Mouse (Mus musculus): ENCODE results near the gene Iba57. TPM values are rescaled to one million over a fixed set of nuclear protein-coding genes. Genes with fewer than 3 reads are reported as not detected.
A peak's percentile ranks its signal among the peaks of the same experiment; 100 is the strongest.

Iba57 gene
- polyA plus RNA-seq, 1 experiment from 2014 or later, result 7.2 TPM

- Histone ChIP-seq H3K4me2 (replicated peaks) (no peak overlapping the region), H3K4me1 (replicated peaks) (peaks cover 3% of the 10 kb centered on the region), H3K27me3 (0 out of 2 replicates have a peak, but pooled peaks cover 3% of the 10 kb centered on the region), H3K36me3 (no peaks in the 10 kb centered on the region), H3K9me3 (no peaks in the 10 kb centered on the region), H3K4me3 (replicated peaks) (no peak overlapping the region), H3K27ac (no peak overlapping the region), H3K9ac (replicated peaks) (no peak overlapping the region)
- no peak for ATAC-seq
Measured at GRCm38 (mm10) chr11:59196230-59196629, 32.7 kb upstream of the Iba57 start.

- WGBS, result 4% methylated on average over 16 of the region's 16 CpGs
- Histone ChIP-seq H3K9ac (replicated peaks) (peak within 1 kb of the TSS; percentile 71), H3K9me3 (no peaks in the 10 kb centered on the region), H3K27ac (peak within 1 kb of the TSS; percentile 85), H3K4me3 (replicated peaks) (peak within 1 kb of the TSS; percentile 51), H3K27me3 (no peaks in the 10 kb centered on the region), H3K4me2 (replicated peaks) (peak within 1 kb of the TSS; percentile 62), H3K4me1 (replicated peaks) (peaks cover 30% of the 10 kb centered on the region), H3K36me3 (0 out of 2 replicates have a peak, but pooled peaks cover 4% of the 10 kb centered on the region)
- ATAC-seq, result peak; percentile 40
Measured at GRCm38 (mm10) chr11:59192059-59192386, 28.5 kb upstream of the Iba57 start, which contains the start of gene Guk1. TSS of gene Guk1 (minus strand) at chr11:59192212.

- WGBS, result under 1% methylated on average over 53 of the region's 59 CpGs
- Histone ChIP-seq H3K36me3 (peaks cover 8% of the 10 kb centered on the region), H3K4me3 (replicated peaks) (peak overlapping the region; percentile 51), H3K27ac (peak overlapping the region; percentile 85), H3K4me2 (replicated peaks) (peak overlapping the region; percentile 62), H3K27me3 (no peaks in the 10 kb centered on the region), H3K9me3 (no peaks in the 10 kb centered on the region), H3K9ac (replicated peaks) (peak overlapping the region; percentile 71), H3K4me1 (replicated peaks) (peaks cover 30% of the 10 kb centered on the region)
- peak; percentile 96 for ATAC-seq
Measured at GRCm38 (mm10) chr11:59191231-59192058, 27.9 kb upstream of the Iba57 start.

GRCm38 (mm10) chr11:59187706-59188105 lies 24.2 kb upstream of the Iba57 start:
- 0 out of 2 replicates have a peak overlapping the region, but pooled peaks have one; percentile 11 for H3K9ac ChIP-seq (replicated peaks)
- 88% methylated on average over 6 of the region's 6 CpGs for WGBS
- peaks cover 30% of the 10 kb centered on the region for H3K4me1 ChIP-seq (replicated peaks)

GRCm38 (mm10) chr11:59185490-59185889 lies 22.0 kb upstream of the Iba57 start:
- 81% methylated on average over 5 of the region's 5 CpGs for WGBS

More at GRCm38 (mm10) chr11:59187706-59188105, 24.2 kb upstream of the Iba57 start:
- Histone ChIP-seq H3K9me3 (no peaks in the 10 kb centered on the region), H3K27me3 (no peaks in the 10 kb centered on the region), H3K4me2 (replicated peaks) (no peak overlapping the region), H3K27ac (no peak overlapping the region), H3K4me3 (replicated peaks) (no peak overlapping the region), H3K36me3 (peaks cover 44% of the 10 kb centered on the region)
- no peak for ATAC-seq

GRCm38 (mm10) chr11:59183821-59184220 lies 20.3 kb upstream of the Iba57 start:
- Histone ChIP-seq H3K4me2 (replicated peaks) (no peak overlapping the region), H3K4me1 (replicated peaks) (peaks cover 8% of the 10 kb centered on the region), H3K36me3 (peaks cover 46% of the 10 kb centered on the region), H3K27ac (no peak overlapping the region), H3K9ac (replicated peaks) (no peak overlapping the region), H3K4me3 (replicated peaks) (no peak overlapping the region), H3K9me3 (no peaks in the 10 kb centered on the region), H3K27me3 (peaks cover 11% of the 10 kb centered on the region)
- 30% methylated on average over 3 of the region's 3 CpGs for WGBS
- 0 out of 2 replicates have a peak, but pooled peaks have one; percentile 40 for ATAC-seq

More at GRCm38 (mm10) chr11:59185490-59185889, 22.0 kb upstream of the Iba57 start:
- Histone ChIP-seq H3K4me3 (replicated peaks) (no peak overlapping the region), H3K36me3 (peaks cover 46% of the 10 kb centered on the region), H3K27ac (no peak overlapping the region), H3K9me3 (no peaks in the 10 kb centered on the region), H3K4me2 (replicated peaks) (no peak overlapping the region), H3K4me1 (replicated peaks) (peaks cover 24% of the 10 kb centered on the region), H3K27me3 (peaks cover 4% of the 10 kb centered on the region; the same call in 1 of the 2 replicates), H3K9ac (replicated peaks) (no peak overlapping the region)
- ATAC-seq, result no peak

GRCm38 (mm10) chr11:59182864-59183331 lies 19.4 kb upstream of the Iba57 start, which contains the start of gene Gjc2:
TSS of gene Gjc2 (minus strand) at chr11:59183213.
- H3K4me3 ChIP-seq (replicated peaks), result no peak within 1 kb of the TSS
- H3K9ac ChIP-seq (replicated peaks), result no peak within 1 kb of the TSS; the same call in 1 of the 2 replicates
- ATAC-seq, result no peak
- no peak within 1 kb of the TSS for H3K27ac ChIP-seq
- WGBS, result 37% methylated on average over 3 of the region's 3 CpGs
- no peaks in the 10 kb centered on the region for H3K4me1 ChIP-seq (replicated peaks)
- H3K36me3 ChIP-seq, result peaks cover 46% of the 10 kb centered on the region
- H3K27me3 ChIP-seq, result peaks cover 21% of the 10 kb centered on the region
- no peaks in the 10 kb centered on the region for H3K9me3 ChIP-seq
- H3K4me2 ChIP-seq (replicated peaks), result no peak within 1 kb of the TSS

GRCm38 (mm10) chr11:59176921-59177320 lies 13.4 kb upstream of the Iba57 start:
- WGBS, result 10% methylated on average over 34 of the region's 34 CpGs
- no peaks in the 10 kb centered on the region for H3K36me3 ChIP-seq
- H3K4me1 ChIP-seq (replicated peaks), result 0 out of 2 replicates have a peak, but pooled peaks cover 4% of the 10 kb centered on the region
- H3K4me2 ChIP-seq (replicated peaks), result 0 out of 2 replicates have a peak overlapping the region, but pooled peaks have one; percentile 2
- no peak overlapping the region for H3K4me3 ChIP-seq (replicated peaks)
- H3K9me3 ChIP-seq, result no peaks in the 10 kb centered on the region
- no peak for ATAC-seq
- no peak overlapping the region for H3K9ac ChIP-seq (replicated peaks)
- H3K27me3 ChIP-seq, result peaks cover 72% of the 10 kb centered on the region
- H3K27ac ChIP-seq, result no peak overlapping the region

GRCm38 (mm10) chr11:59176475-59176874 lies 12.9 kb upstream of the Iba57 start:
- Histone ChIP-seq H3K9ac (replicated peaks) (no peak overlapping the region), H3K27me3 (peaks cover 70% of the 10 kb centered on the region), H3K36me3 (no peaks in the 10 kb centered on the region), H3K4me2 (replicated peaks) (0 out of 2 replicates have a peak overlapping the region, but pooled peaks have one; percentile 2), H3K4me3 (replicated peaks) (no peak overlapping the region; the same call in 1 of the 2 replicates), H3K4me1 (replicated peaks) (0 out of 2 replicates have a peak, but pooled peaks cover 4% of the 10 kb centered on the region), H3K9me3 (no peaks in the 10 kb centered on the region), H3K27ac (no peak overlapping the region)
- WGBS, result 4% methylated on average over 46 of the region's 48 CpGs
- no peak for ATAC-seq

- no peak for ATAC-seq
- no peaks in the 10 kb centered on the region for H3K36me3 ChIP-seq
- H3K9ac ChIP-seq (replicated peaks), result no peak overlapping the region
- H3K4me1 ChIP-seq (replicated peaks), result 0 out of 2 replicates have a peak, but pooled peaks cover 4% of the 10 kb centered on the region
- 52% methylated on average over 6 of the region's 6 CpGs for WGBS
- no peak overlapping the region for H3K4me3 ChIP-seq (replicated peaks)
- H3K27me3 ChIP-seq, result peaks cover 66% of the 10 kb centered on the region
- no peak overlapping the region for H3K4me2 ChIP-seq (replicated peaks)
- no peak overlapping the region for H3K27ac ChIP-seq
- H3K9me3 ChIP-seq, result no peaks in the 10 kb centered on the region
Measured at GRCm38 (mm10) chr11:59174189-59174838, 10.8 kb upstream of the Iba57 start.

GRCm38 (mm10) chr11:59170549-59170948 lies 7.0 kb upstream of the Iba57 start:
- Histone ChIP-seq H3K9ac (replicated peaks) (no peak overlapping the region), H3K9me3 (no peaks in the 10 kb centered on the region), H3K4me3 (replicated peaks) (no peak overlapping the region), H3K36me3 (no peaks in the 10 kb centered on the region), H3K4me1 (replicated peaks) (no peaks in the 10 kb centered on the region), H3K27ac (no peak overlapping the region), H3K4me2 (replicated peaks) (no peak overlapping the region), H3K27me3 (peaks cover 28% of the 10 kb centered on the region)
- ATAC-seq, result no peak
- WGBS, result 78% methylated on average over 4 of the region's 4 CpGs

- no peak for ATAC-seq
Measured at GRCm38 (mm10) chr11:59169807-59170206, 6.3 kb upstream of the Iba57 start.

More at GRCm38 (mm10) chr11:59169807-59170206, 6.3 kb upstream of the Iba57 start:
- H3K27ac ChIP-seq, result no peak overlapping the region
- no peak overlapping the region for H3K9ac ChIP-seq (replicated peaks)
- H3K4me1 ChIP-seq (replicated peaks), result no peaks in the 10 kb centered on the region
- peaks cover 21% of the 10 kb centered on the region for H3K27me3 ChIP-seq
- H3K4me3 ChIP-seq (replicated peaks), result no peak overlapping the region
- H3K36me3 ChIP-seq, result no peaks in the 10 kb centered on the region
- no peaks in the 10 kb centered on the region for H3K9me3 ChIP-seq
- H3K4me2 ChIP-seq (replicated peaks), result no peak overlapping the region
- 82% methylated on average over 3 of the region's 3 CpGs for WGBS

All from midbrain, embryonic 13.5 days (tissue).